Mouse (Mus musculus) C3H10T1/2 (cell line): ENCODE results near the gene Mrpl17. TPM values are rescaled to one million over a fixed set of nuclear protein-coding genes. Genes with fewer than 3 reads are reported as not detected.

Source experiments
- polyA plus RNA-seq, 2 experiments: library from polyadenylated mRNA; unstranded; fragments of >200 nt; fragmentation: generic; extraction: Trizol; gene quantifications; one replicate each; pipeline ENCODE4 v1.2.1; 2012; ENCODE audit warnings: missing spikeins in 2 of 2

Mrpl17 gene
- 100 to 1,000 TPM; 396 to 429 TPM for polyA plus RNA-seq

GRCm38 (mm10) chr7:105810877-105811489 lies at the start of gene Mrpl17:
Gene Mrpl17 (minus strand): TSS chr7:105811099.

GRCm38 (mm10) chr7:105787285-105788140 lies 23.4 kb downstream of the Mrpl17 start, which contains the start of gene Dchs1:
Gene Dchs1 (minus strand): TSS chr7:105787654.

Other genes starting within 250 kb of the Mrpl17 start
- 10 to 100 TPM; 28.1 to 45.2 TPM for gene Apbb1, start 229.4 kb downstream of the Mrpl17 start, polyA plus RNA-seq
- 1 to 10 TPM in 1 of 2 experiments, under 1 TPM in 1; 0.11 to 1.8 TPM for gene Hpx, start 211.0 kb downstream of the Mrpl17 start, polyA plus RNA-seq
- 10 to 100 TPM; 18.4 to 39.5 TPM for gene Trim3, start 177.5 kb downstream of the Mrpl17 start, polyA plus RNA-seq
- 100 to 1,000 TPM; 161 to 212 TPM for gene Timm10b, start 171.0 kb downstream of the Mrpl17 start, polyA plus RNA-seq
- gene Arfip2, start 170.7 kb downstream of the Mrpl17 start, polyA plus RNA-seq: 10 to 100 TPM; 43.3 to 46.2 TPM
- gene Gm45799, start 170.5 kb downstream of the Mrpl17 start, polyA plus RNA-seq: 10 to 100 TPM; 52.9 to 60.4 TPM
- 1 to 10 TPM in 1 of 2 experiments, under 1 TPM in 1; 0.27 to 3.4 TPM for gene Dnhd1, start 160.3 kb downstream of the Mrpl17 start, polyA plus RNA-seq
- gene Ilk, start 74.5 kb downstream of the Mrpl17 start, polyA plus RNA-seq: 100 to 1,000 TPM; 185 to 199 TPM
- 10 to 100 TPM; 13.0 to 19.8 TPM for gene Rrp8, start 73.7 kb downstream of the Mrpl17 start, polyA plus RNA-seq
- gene Taf10, start 66.7 kb downstream of the Mrpl17 start, polyA plus RNA-seq: 100 to 1,000 TPM; 243 to 661 TPM
- 10 to 100 TPM in 1 of 2 experiments, 1 to 10 TPM in 1; 7.0 to 47.4 TPM for gene Tpp1, start 58.9 kb downstream of the Mrpl17 start, polyA plus RNA-seq
- under 1 TPM; 0.05 to 0.97 TPM for gene Dchs1, start 23.4 kb downstream of the Mrpl17 start, polyA plus RNA-seq
- under 1 TPM in 1 of 2 experiments, not detected in 1; 0.01 TPM for gene Gm4070, start 142.9 kb upstream of the Mrpl17 start, polyA plus RNA-seq